Mouse (Mus musculus): ENCODE measurements around the gene Tgif1. TPM values are rescaled to one million over a fixed set of nuclear protein-coding genes. Genes with fewer than 3 reads are reported as not detected.

Gene Tgif1
- polyA plus RNA-seq, 1 experiment from 2014 or later = 26.7 TPM

GRCm38 (mm10) chr17:70864645-70865044 is 11.3 kb upstream of the Tgif1 start:
- ATAC-seq (ENCODE audit: low read depth) = no peak
- peaks cover 3% of the 10 kb centered on the region; the same call in 1 of the 2 replicates for H3K36me3 ChIP-seq
- 0 out of 2 replicates have a peak, but pooled peaks cover 4% of the 10 kb centered on the region for H3K9me3 ChIP-seq
- H3K4me1 ChIP-seq (replicated peaks) = no peaks in the 10 kb centered on the region
- H3K9ac ChIP-seq = no peak overlapping the region
- no peak overlapping the region for H3K27ac ChIP-seq (replicated peaks)
- no peak overlapping the region for H3K4me3 ChIP-seq
- no peaks in the 10 kb centered on the region for H3K27me3 ChIP-seq
- no peak overlapping the region for H3K4me2 ChIP-seq
- WGBS = 81% methylated on average over 3 of the region's 3 CpGs

- H3K27ac ChIP-seq (replicated peaks) = no peak overlapping the region
These were observed 10.8 kb upstream of the Tgif1 start for GRCm38 (mm10) chr17:70864117-70864516.

GRCm38 (mm10) chr17:70858814-70859213 is 5.5 kb upstream of the Tgif1 start:
- Histone ChIP-seq H3K27me3 (no peaks in the 10 kb centered on the region), H3K4me3 (no peak overlapping the region), H3K36me3 (peaks cover 3% of the 10 kb centered on the region; the same call in 1 of the 2 replicates), H3K4me2 (no peak overlapping the region), H3K4me1 (replicated peaks) (peaks cover 9% of the 10 kb centered on the region; the same call in 1 of the 2 replicates), H3K9ac (no peak overlapping the region), H3K27ac (replicated peaks) (no peak overlapping the region), H3K9me3 (0 out of 2 replicates have a peak, but pooled peaks cover 4% of the 10 kb centered on the region)
- no peak for ATAC-seq (ENCODE audit: low read depth)
- WGBS = 85% methylated on average over 4 of the region's 4 CpGs

More at GRCm38 (mm10) chr17:70864117-70864516, 10.8 kb upstream of the Tgif1 start:
- Histone ChIP-seq H3K4me2 (no peak overlapping the region), H3K4me3 (no peak overlapping the region), H3K4me1 (replicated peaks) (no peaks in the 10 kb centered on the region), H3K9me3 (0 out of 2 replicates have a peak, but pooled peaks cover 4% of the 10 kb centered on the region), H3K9ac (no peak overlapping the region), H3K27me3 (no peaks in the 10 kb centered on the region), H3K36me3 (peaks cover 3% of the 10 kb centered on the region; the same call in 1 of the 2 replicates)
- no peak for ATAC-seq (ENCODE audit: low read depth)
- 94% methylated on average over 8 of the region's 8 CpGs for WGBS

GRCm38 (mm10) chr17:70856871-70857415 is 3.6 kb upstream of the Tgif1 start:
- Histone ChIP-seq H3K4me3 (no peak overlapping the region), H3K9me3 (no peaks in the 10 kb centered on the region), H3K4me2 (no peak overlapping the region), H3K4me1 (replicated peaks) (peaks cover 16% of the 10 kb centered on the region; the same call in 1 of the 2 replicates), H3K27ac (replicated peaks) (no peak overlapping the region), H3K27me3 (no peaks in the 10 kb centered on the region), H3K36me3 (no peaks in the 10 kb centered on the region), H3K9ac (no peak overlapping the region)
- 28% methylated on average over 12 of the region's 12 CpGs for WGBS
- no peak for ATAC-seq (ENCODE audit: low read depth)

GRCm38 (mm10) chr17:70854021-70854420 is 675 bp upstream of the Tgif1 start:
- peak overlapping the region; percentile 91; the same call in 1 of the 2 replicates for H3K27ac ChIP-seq (replicated peaks)

GRCm38 (mm10) chr17:70852686-70853386 is 510 bp downstream of the Tgif1 start:
- no peaks in the 10 kb centered on the region for H3K36me3 ChIP-seq
- ATAC-seq (ENCODE audit: low read depth) = peak; percentile 67
- H3K4me2 ChIP-seq = peak overlapping the region; percentile 98
- H3K4me1 ChIP-seq (replicated peaks) = peaks cover 54% of the 10 kb centered on the region
- WGBS = under 1% methylated on average over 51 of the region's 51 CpGs
- peak overlapping the region; percentile 83 for H3K9ac ChIP-seq
- no peaks in the 10 kb centered on the region for H3K9me3 ChIP-seq
- peak overlapping the region; percentile 64 for H3K4me3 ChIP-seq
- H3K27ac ChIP-seq (replicated peaks) = peak overlapping the region; percentile 91
- H3K27me3 ChIP-seq = peaks cover 29% of the 10 kb centered on the region

More at GRCm38 (mm10) chr17:70854021-70854420, 675 bp upstream of the Tgif1 start:
- Histone ChIP-seq H3K4me2 (peak overlapping the region; percentile 98), H3K27me3 (peaks cover 17% of the 10 kb centered on the region), H3K9me3 (no peaks in the 10 kb centered on the region), H3K9ac (peak overlapping the region; percentile 3; the same call in 1 of the 2 replicates), H3K4me1 (replicated peaks) (peaks cover 44% of the 10 kb centered on the region), H3K4me3 (peak overlapping the region; percentile 64), H3K36me3 (no peaks in the 10 kb centered on the region)
- ATAC-seq (ENCODE audit: low read depth) = no peak
- 23% methylated on average over 6 of the region's 6 CpGs for WGBS

- Histone ChIP-seq H3K4me3 (peak overlapping the region; percentile 64), H3K27me3 (peaks cover 33% of the 10 kb centered on the region), H3K4me2 (peak overlapping the region; percentile 98), H3K9ac (peak overlapping the region; percentile 83), H3K4me1 (replicated peaks) (peaks cover 55% of the 10 kb centered on the region), H3K9me3 (no peaks in the 10 kb centered on the region), H3K36me3 (no peaks in the 10 kb centered on the region), H3K27ac (replicated peaks) (peak overlapping the region; percentile 91)
- under 1% methylated on average over 29 of the region's 29 CpGs for WGBS
- no peak for ATAC-seq (ENCODE audit: low read depth)
These were observed 1.2 kb downstream of the Tgif1 start for GRCm38 (mm10) chr17:70852011-70852685.

GRCm38 (mm10) chr17:70850996-70851991 is 2.1 kb downstream of the Tgif1 start:
- Histone ChIP-seq H3K4me3 (peak overlapping the region; percentile 64), H3K27me3 (peaks cover 33% of the 10 kb centered on the region), H3K36me3 (no peaks in the 10 kb centered on the region), H3K4me2 (peak overlapping the region; percentile 98), H3K9ac (peak overlapping the region; percentile 83), H3K4me1 (replicated peaks) (peaks cover 57% of the 10 kb centered on the region), H3K9me3 (no peaks in the 10 kb centered on the region), H3K27ac (replicated peaks) (peak overlapping the region; percentile 91)
- ATAC-seq (ENCODE audit: low read depth) = peak; percentile 61
- WGBS = under 1% methylated on average over 54 of the region's 54 CpGs

GRCm38 (mm10) chr17:70850233-70850995 is 2.9 kb downstream of the Tgif1 start:
- peak overlapping the region; percentile 91 for H3K27ac ChIP-seq (replicated peaks)
- under 1% methylated on average over 40 of the region's 40 CpGs for WGBS
- peak; percentile 21 for ATAC-seq (ENCODE audit: low read depth)
- peaks cover 33% of the 10 kb centered on the region for H3K27me3 ChIP-seq
- H3K4me3 ChIP-seq = peak overlapping the region; percentile 64
- H3K4me2 ChIP-seq = peak overlapping the region; percentile 98
- peak overlapping the region; percentile 83 for H3K9ac ChIP-seq
- no peaks in the 10 kb centered on the region for H3K36me3 ChIP-seq
- H3K9me3 ChIP-seq = no peaks in the 10 kb centered on the region
- peaks cover 66% of the 10 kb centered on the region for H3K4me1 ChIP-seq (replicated peaks)

GRCm38 (mm10) chr17:70849399-70850232 is 3.7 kb downstream of the Tgif1 start:
- Histone ChIP-seq H3K9me3 (no peaks in the 10 kb centered on the region), H3K27ac (replicated peaks) (peak overlapping the region; percentile 91), H3K4me1 (replicated peaks) (peaks cover 74% of the 10 kb centered on the region), H3K9ac (peak overlapping the region; percentile 83), H3K4me3 (peak overlapping the region; percentile 64), H3K27me3 (peaks cover 33% of the 10 kb centered on the region), H3K36me3 (no peaks in the 10 kb centered on the region), H3K4me2 (peak overlapping the region; percentile 98)
- ATAC-seq (ENCODE audit: low read depth) = no peak
- WGBS = under 1% methylated on average over 33 of the region's 33 CpGs

Data from neural tube, embryonic 13.5 days (tissue).